ENCODE assay signal across 8 mouse cellular contexts in genomic region chr5:123436780-123437175, GRCm38 (mm10). TPM values are rescaled to one million over a fixed set of nuclear protein-coding genes. Genes with fewer than 3 reads are reported as not detected.
DNase-seq lines count a peak whose midpoint lies in the region; ATAC-seq and TF ChIP-seq lines count a peak whose summit lies in the region.

No protein-coding gene starts in this region.

- H3K9ac ChIP-seq in midbrain, embryonic 14.5 days (replicated peaks; ENCODE audit: low read length): no peak overlapping the region
- no peak overlapping the region for H3K9ac ChIP-seq in midbrain, embryonic 13.5 days (replicated peaks)
- H3K9ac ChIP-seq in limb, embryonic 14.5 days (ENCODE audit: low read depth, low read length, severe bottlenecking): no peak overlapping the region

- no peaks in the 10 kb centered on the region for H3K9me3 ChIP-seq in midbrain, embryonic 14.5 days (ENCODE audit: control insufficient read depth, low read length)
- no peaks in the 10 kb centered on the region for H3K9me3 ChIP-seq in midbrain, embryonic 13.5 days
- H3K9me3 ChIP-seq in limb, embryonic 14.5 days (ENCODE audit: control insufficient read depth, low read length): no peaks in the 10 kb centered on the region

- ATAC-seq in midbrain, embryonic 14.5 days (ENCODE audit: low FRiP score, low TSS enrichment): no peak
- ATAC-seq in midbrain, embryonic 13.5 days: no peak
- peak; percentile 50; the same call in 1 of the 2 replicates for ATAC-seq in limb, embryonic 14.5 days (ENCODE audit: low FRiP score, low read depth)
- no peak for ATAC-seq in erythroblast, adult 5-6 weeks (replicated peaks; ENCODE audit: low FRiP score, poor library complexity, severe bottlenecking)

- H3K27ac ChIP-seq in midbrain, embryonic 14.5 days (replicated peaks; ENCODE audit: low read depth, low read length): no peak overlapping the region
- H3K27ac ChIP-seq in midbrain, embryonic 13.5 days: no peak overlapping the region
- no peak overlapping the region for H3K27ac ChIP-seq in limb, embryonic 14.5 days (replicated peaks; ENCODE audit: low read depth, low read length)

- no peaks in the 10 kb centered on the region for H3K4me1 ChIP-seq in midbrain, embryonic 14.5 days (ENCODE audit: control insufficient read depth, insufficient read depth, low read length)
- H3K4me1 ChIP-seq in midbrain, embryonic 13.5 days (replicated peaks): peaks cover 16% of the 10 kb centered on the region
- 0 out of 2 replicates have a peak, but pooled peaks cover 2% of the 10 kb centered on the region for H3K4me1 ChIP-seq in limb, embryonic 14.5 days (ENCODE audit: control insufficient read depth, insufficient read depth, low read length)

- H3K4me2 ChIP-seq in midbrain, embryonic 14.5 days (ENCODE audit: low read length): no peak overlapping the region
- no peak overlapping the region for H3K4me2 ChIP-seq in midbrain, embryonic 13.5 days (replicated peaks)
- H3K4me2 ChIP-seq in limb, embryonic 14.5 days (replicated peaks; ENCODE audit: low read depth, low read length, severe bottlenecking): no peak overlapping the region

- DNase-seq in midbrain, embryonic 14.5 days: peak; percentile 81
- peak; percentile 57 for DNase-seq in ZHBTc4 (ENCODE audit: low read depth, low spot score)
- DNase-seq in embryo, embryonic 10 days (ENCODE audit: low spot score): peak; percentile 66
- DNase-seq in kidney, adult 11 months: peak; percentile 30
- DNase-seq in limb, embryonic 14.5 days (ENCODE audit: low spot score): peak; percentile 81
- DNase-seq in right cerebral cortex, adult 2 months (ENCODE audit: low spot score in 2 of 2): peak; percentile 67 to 78

- H3K4me3 ChIP-seq in midbrain, embryonic 14.5 days (replicated peaks; ENCODE audit: low read depth, low read length): no peak overlapping the region
- no peak overlapping the region for H3K4me3 ChIP-seq in midbrain, embryonic 13.5 days (replicated peaks)
- no peak overlapping the region for H3K4me3 ChIP-seq in limb, embryonic 14.5 days (replicated peaks; ENCODE audit: low read length)

- WGBS in midbrain, embryonic 14.5 days: 29% methylated on average over 4 of the region's 4 CpGs
- 36% methylated on average over 4 of the region's 4 CpGs for WGBS in midbrain, embryonic 13.5 days
- WGBS in limb, embryonic 14.5 days: 38% methylated on average over 4 of the region's 4 CpGs

- no peaks in the 10 kb centered on the region for H3K27me3 ChIP-seq in midbrain, embryonic 14.5 days (ENCODE audit: control insufficient read depth, insufficient read depth, low read length)
- no peaks in the 10 kb centered on the region for H3K27me3 ChIP-seq in midbrain, embryonic 13.5 days
- H3K27me3 ChIP-seq in limb, embryonic 14.5 days (ENCODE audit: control insufficient read depth, insufficient read depth, low read length): no peaks in the 10 kb centered on the region

- H3K36me3 ChIP-seq in midbrain, embryonic 14.5 days (ENCODE audit: control insufficient read depth, insufficient read depth, low read length): peaks cover 3% of the 10 kb centered on the region; the same call in 1 of the 2 replicates
- H3K36me3 ChIP-seq in midbrain, embryonic 13.5 days: peaks cover 7% of the 10 kb centered on the region
- peaks cover 9% of the 10 kb centered on the region for H3K36me3 ChIP-seq in limb, embryonic 14.5 days (ENCODE audit: control insufficient read depth, insufficient read depth, low read length)

- no peak for TF ChIP-seq POLR2A in limb, embryonic 14.5 days (IDR thresholded peaks at IDR 0.05; ENCODE audit: borderline replicate concordance, extremely low read depth, insufficient read depth, insufficient read length)

RNA-seq across cellular contexts. Expression of gene Mlxip, which starts 42.2 kb away (rescaled TPM):
- polyA plus RNA-seq in midbrain, embryonic 14.5 days (2014; fragmentation: Nextera tagmentation; extraction: Ambion mirVana): 18.7 and 23.0 TPM in 2 replicates
- polyA plus RNA-seq in midbrain, embryonic 13.5 days (2015; fragmentation: Nextera tagmentation; extraction: Ambion mirVana): 17.4 and 18.7 TPM in 2 replicates
- 28.3 and 37.8 TPM in 2 replicates for polyA plus RNA-seq in limb, embryonic 14.5 days (2012; rRNA removed)
- 16.5 and 19.7 TPM in 2 replicates for polyA plus RNA-seq in limb, embryonic 14.5 days (2014; fragmentation: Nextera tagmentation; extraction: Ambion mirVana)
- 4.4 and 7.9 TPM in 2 replicates for total RNA-seq in erythroblast, adult 5-6 weeks (2015; ENCODE audit: low replicate concordance)
- 1.5 and 2.5 TPM in 2 replicates for total RNA-seq in erythroblast, adult 5-6 weeks (2017; ENCODE audit: low replicate concordance)

RNA-seq across cellular contexts. Expression of gene Lrrc43, which starts 52.3 kb away (rescaled TPM):
- polyA plus RNA-seq in midbrain, embryonic 14.5 days (2014; fragmentation: Nextera tagmentation; extraction: Ambion mirVana): 0.20 and 0.41 TPM in 2 replicates
- 0.15 and 0.28 TPM in 2 replicates for polyA plus RNA-seq in midbrain, embryonic 13.5 days (2015; fragmentation: Nextera tagmentation; extraction: Ambion mirVana)
- polyA plus RNA-seq in limb, embryonic 14.5 days (2012; rRNA removed): not detected in 2 replicates
- not detected in 2 replicates for polyA plus RNA-seq in limb, embryonic 14.5 days (2014; fragmentation: Nextera tagmentation; extraction: Ambion mirVana)
- total RNA-seq in erythroblast, adult 5-6 weeks (2015; ENCODE audit: low replicate concordance): not detected in 2 replicates
- not detected in 2 replicates for total RNA-seq in erythroblast, adult 5-6 weeks (2017; ENCODE audit: low replicate concordance)

RNA-seq across cellular contexts. Expression of gene Il31, which starts 52.5 kb away (rescaled TPM):
- polyA plus RNA-seq in midbrain, embryonic 14.5 days (2014; fragmentation: Nextera tagmentation; extraction: Ambion mirVana): not detected in 2 replicates
- polyA plus RNA-seq in midbrain, embryonic 13.5 days (2015; fragmentation: Nextera tagmentation; extraction: Ambion mirVana): not detected in 2 replicates
- not detected in 2 replicates for polyA plus RNA-seq in limb, embryonic 14.5 days (2012; rRNA removed)
- polyA plus RNA-seq in limb, embryonic 14.5 days (2014; fragmentation: Nextera tagmentation; extraction: Ambion mirVana): not detected in 2 replicates
- not detected in 2 replicates for total RNA-seq in erythroblast, adult 5-6 weeks (2015; ENCODE audit: low replicate concordance)
- total RNA-seq in erythroblast, adult 5-6 weeks (2017; ENCODE audit: low replicate concordance): not detected in 2 replicates

Comparison
In these comparisons a context has a peak if more than half of its experiments do, and no peak if none do; other contexts are left out.
1. DNase-seq: peak in every context shown above with its lines; median percentile 81 in midbrain, embryonic 14.5 days; 81 in limb, embryonic 14.5 days; 72 in right cerebral cortex, adult 2 months; 66 in embryo, embryonic 10 days; 57 in ZHBTc4; 30 in kidney, adult 11 months.